Mouse (Mus musculus) neural tube, embryonic 14.5 days (tissue): ENCODE measurements around the gene Actr6. TPM values are rescaled to one million over a fixed set of nuclear protein-coding genes. Genes with fewer than 3 reads are reported as not detected.

ENCODE experiments used
- ATAC-seq: fragments of 200-750 bp; cut with Nextera tagmentation; 2 replicates; pipeline ENCODE4 v1.8.0; 2017; ENCODE audit warnings: low read depth, mild to moderate bottlenecking, moderate TSS enrichment, moderate library complexity
- H3K27ac ChIP-seq: fragments of 300-500 bp; sonication (generic); 2 replicates; pipeline ENCODE4 v1.5.1; 2014; ENCODE audit warnings: low read depth, mild to moderate bottlenecking, control low read depth, low read length, moderate library complexity, mixed read lengths
- H3K27me3 ChIP-seq: fragments of 300-500 bp; sonication (generic); 2 replicates; pipeline ENCODE4 v1.6.1; 2014; ENCODE audit warnings: low read length; ENCODE audit not compliant: control insufficient read depth, insufficient read depth
- H3K36me3 ChIP-seq: fragments of 300-500 bp; sonication (generic); 2 replicates; pipeline ENCODE4 v1.6.1; 2014; ENCODE audit warnings: low read length, mixed read lengths; ENCODE audit not compliant: control insufficient read depth, insufficient read depth
- H3K4me1 ChIP-seq: fragments of 300-500 bp; sonication (generic); 2 replicates; pipeline ENCODE4 v1.6.1; 2014; ENCODE audit warnings: low read length; ENCODE audit not compliant: control insufficient read depth, insufficient read depth
- H3K4me2 ChIP-seq: fragments of 300-500 bp; sonication (generic); 2 replicates; pipeline ENCODE4 v1.6.1; 2014; ENCODE audit warnings: mild to moderate bottlenecking, low read depth, low read length, control low read depth
- H3K4me3 ChIP-seq: fragments of 300-500 bp; sonication (generic); 2 replicates; pipeline ENCODE4 v1.5.1; 2014; ENCODE audit warnings: low read depth, low read length, control low read depth, mixed read lengths
- H3K9ac ChIP-seq: fragments of 300-500 bp; sonication (generic); replicated peaks from 2 replicates; pipeline ENCODE4 v1.6.1; 2014; ENCODE audit warnings: low read depth, mild to moderate bottlenecking, control low read depth, low read length, mixed read lengths
- H3K9me3 ChIP-seq: fragments of 300-500 bp; sonication (generic); 2 replicates; pipeline ENCODE4 v1.6.1; 2016; ENCODE audit warnings: low read length; ENCODE audit not compliant: control insufficient read depth
- WGBS: fragments of 180-500 bp; shearing (Covaris S2); extraction: QIAGEN DNeasy Blood & Tissue Kit; methylation state at CpG from one replicate; pipeline ENCODE4 v1.1.7; 2014; 5-methylcytosine and 5-hydroxymethylcytosine counted together
- polyA plus RNA-seq: library from polyadenylated mRNA; unstranded; fragments of >200 nt; fragmentation: Nextera tagmentation; extraction: Ambion mirVana; gene quantifications from 2 replicates; pipeline ENCODE4 v1.2.1, GENCODE M21; 2014

The Actr6 gene
- polyA plus RNA-seq, 1 experiment from 2014 or later, result 62.3 TPM

DNA sequence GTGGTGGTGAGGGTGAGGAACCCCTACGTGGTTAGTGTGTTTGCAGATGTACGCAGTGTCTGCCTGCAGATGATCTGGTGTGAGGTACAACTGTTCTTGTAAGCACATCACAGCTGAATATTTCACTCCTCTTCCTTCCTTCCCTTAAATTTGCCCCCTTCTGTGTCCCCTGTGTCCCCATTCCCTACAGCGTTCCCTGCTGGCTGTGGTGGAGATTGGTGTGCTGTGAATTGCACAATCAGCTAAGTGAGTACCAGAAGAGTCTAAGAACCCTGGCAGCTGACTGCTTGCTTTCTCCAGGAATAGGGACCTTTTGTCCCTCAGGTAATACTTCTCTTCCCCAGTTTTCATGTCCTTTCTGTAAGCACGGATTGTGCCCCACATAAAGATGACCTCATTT lies 23.1 kb upstream of the Actr6 start:
- no peak for ATAC-seq
- Histone ChIP-seq H3K4me3 (no peak overlapping the region), H3K4me1 (no peaks in the 10 kb centered on the region), H3K9me3 (no peaks in the 10 kb centered on the region), H3K27me3 (no peaks in the 10 kb centered on the region), H3K4me2 (no peak overlapping the region), H3K36me3 (no peaks in the 10 kb centered on the region), H3K9ac (no peak overlapping the region), H3K27ac (no peak overlapping the region)
- WGBS, result 92% methylated on average over 4 of the region's 4 CpGs

DNA sequence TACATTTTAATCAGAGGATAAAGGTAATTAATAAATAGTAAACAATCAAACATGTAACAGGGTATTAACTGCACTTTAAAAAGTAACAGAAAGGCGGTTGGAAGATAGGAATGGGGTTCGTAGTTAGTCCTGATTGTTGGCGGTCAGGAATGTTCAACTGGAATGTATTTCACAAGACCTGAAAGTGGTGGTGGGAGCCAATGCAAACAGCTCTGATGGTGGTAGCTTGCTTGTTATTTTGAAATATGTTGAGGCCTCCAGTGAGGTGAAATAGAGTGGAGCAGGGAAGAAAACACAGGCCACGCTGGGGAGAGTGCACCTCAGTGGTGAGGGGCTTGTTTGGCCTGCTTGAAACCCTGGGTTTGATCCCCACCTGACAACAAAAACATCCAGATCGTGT lies 19.0 kb upstream of the Actr6 start:
- no peak overlapping the region for H3K9ac ChIP-seq
- H3K27me3 ChIP-seq, result no peaks in the 10 kb centered on the region
- H3K36me3 ChIP-seq, result no peaks in the 10 kb centered on the region
- WGBS, result 89% methylated on average over 5 of the region's 5 CpGs
- no peak overlapping the region for H3K4me3 ChIP-seq
- no peak overlapping the region for H3K4me2 ChIP-seq
- H3K4me1 ChIP-seq, result peaks cover 5% of the 10 kb centered on the region
- ATAC-seq, result no peak
- no peaks in the 10 kb centered on the region for H3K9me3 ChIP-seq
- H3K27ac ChIP-seq, result no peak overlapping the region

- WGBS, result 95% methylated on average over 2 of the region's 2 CpGs
- peaks cover 5% of the 10 kb centered on the region for H3K4me1 ChIP-seq
- no peak overlapping the region for H3K4me2 ChIP-seq
- no peaks in the 10 kb centered on the region for H3K27me3 ChIP-seq
- no peaks in the 10 kb centered on the region for H3K9me3 ChIP-seq
- no peak for ATAC-seq
- H3K9ac ChIP-seq, result no peak overlapping the region
- H3K4me3 ChIP-seq, result no peak overlapping the region
- no peak overlapping the region for H3K27ac ChIP-seq
- H3K36me3 ChIP-seq, result no peaks in the 10 kb centered on the region
These were observed 16.5 kb upstream of the Actr6 start for GRCm38 (mm10) chr10:89748619-89749018.

DNA sequence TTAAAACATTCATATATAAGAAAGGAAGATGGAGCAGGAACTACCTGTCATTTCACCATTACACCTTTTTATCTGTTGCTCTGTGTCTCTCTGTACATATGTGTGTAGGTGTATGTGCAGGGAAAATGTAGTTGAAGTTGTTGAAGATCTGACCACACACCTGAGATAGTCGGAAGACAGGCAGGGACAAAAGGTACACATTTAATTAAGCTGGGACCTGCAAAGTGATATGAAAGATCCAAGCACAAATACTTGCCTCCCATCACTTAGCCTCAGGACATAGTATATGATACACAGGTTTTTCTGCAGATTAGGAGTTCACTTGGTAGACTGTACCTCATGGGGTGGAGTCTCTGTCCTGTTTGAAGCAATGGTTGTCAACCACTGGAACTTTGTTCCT lies 15.8 kb upstream of the Actr6 start:
- Histone ChIP-seq H3K27ac (no peak overlapping the region), H3K4me1 (peaks cover 5% of the 10 kb centered on the region), H3K9ac (no peak overlapping the region), H3K27me3 (no peaks in the 10 kb centered on the region), H3K36me3 (no peaks in the 10 kb centered on the region), H3K4me3 (no peak overlapping the region), H3K4me2 (no peak overlapping the region), H3K9me3 (no peaks in the 10 kb centered on the region)
- 97% methylated on average over 1 of the region's 1 CpGs for WGBS
- no peak for ATAC-seq

GRCm38 (mm10) chr10:89747221-89747905 lies 15.3 kb upstream of the Actr6 start:
- peaks cover 5% of the 10 kb centered on the region for H3K4me1 ChIP-seq
- no peak overlapping the region for H3K4me2 ChIP-seq
- no peaks in the 10 kb centered on the region for H3K9me3 ChIP-seq
- 96% methylated on average over 8 of the region's 8 CpGs for WGBS
- ATAC-seq, result no peak
- no peaks in the 10 kb centered on the region for H3K27me3 ChIP-seq
- H3K27ac ChIP-seq, result no peak overlapping the region
- H3K9ac ChIP-seq, result 0 out of 2 replicates have a peak overlapping the region, but pooled peaks have one; percentile 4
- no peaks in the 10 kb centered on the region for H3K36me3 ChIP-seq
- H3K4me3 ChIP-seq, result no peak overlapping the region

- H3K4me1 ChIP-seq, result peaks cover 5% of the 10 kb centered on the region
- no peaks in the 10 kb centered on the region for H3K9me3 ChIP-seq
- no peaks in the 10 kb centered on the region for H3K27me3 ChIP-seq
- H3K4me2 ChIP-seq, result no peak overlapping the region
- H3K4me3 ChIP-seq, result no peak overlapping the region
- WGBS, result 69% methylated on average over 3 of the region's 3 CpGs
- ATAC-seq, result no peak
- no peak overlapping the region for H3K27ac ChIP-seq
- no peak overlapping the region for H3K9ac ChIP-seq
- no peaks in the 10 kb centered on the region for H3K36me3 ChIP-seq
These were observed 14.5 kb upstream of the Actr6 start for GRCm38 (mm10) chr10:89746581-89746980.

DNA sequence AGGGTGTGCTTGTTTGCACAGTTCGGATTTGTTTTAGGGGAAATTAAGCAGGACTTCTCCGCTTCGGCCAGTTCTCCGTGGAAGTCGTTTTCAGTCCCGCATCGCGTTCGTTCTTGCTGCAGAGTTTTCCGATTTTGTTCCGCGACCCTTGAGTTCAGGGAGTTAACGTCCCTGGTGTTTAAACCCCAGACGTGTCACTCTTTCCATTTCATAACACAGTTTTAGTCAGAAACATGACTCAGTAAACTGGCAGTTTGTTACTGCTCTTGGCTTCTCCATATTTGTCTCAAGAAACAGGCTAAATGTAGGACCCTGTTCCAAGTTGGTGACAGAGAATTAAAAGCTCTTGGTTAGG lies 13.5 kb upstream of the Actr6 start:
- Histone ChIP-seq H3K4me1 (peaks cover 5% of the 10 kb centered on the region), H3K9me3 (no peaks in the 10 kb centered on the region), H3K9ac (peak overlapping the region; percentile 93), H3K27me3 (no peaks in the 10 kb centered on the region), H3K27ac (peak overlapping the region; percentile 95; the same call in 1 of the 2 replicates), H3K36me3 (no peaks in the 10 kb centered on the region), H3K4me3 (peak overlapping the region; percentile 98), H3K4me2 (peak overlapping the region; percentile 60)
- ATAC-seq, result no peak
- WGBS, result under 1% methylated on average over 14 of the region's 14 CpGs

DNA sequence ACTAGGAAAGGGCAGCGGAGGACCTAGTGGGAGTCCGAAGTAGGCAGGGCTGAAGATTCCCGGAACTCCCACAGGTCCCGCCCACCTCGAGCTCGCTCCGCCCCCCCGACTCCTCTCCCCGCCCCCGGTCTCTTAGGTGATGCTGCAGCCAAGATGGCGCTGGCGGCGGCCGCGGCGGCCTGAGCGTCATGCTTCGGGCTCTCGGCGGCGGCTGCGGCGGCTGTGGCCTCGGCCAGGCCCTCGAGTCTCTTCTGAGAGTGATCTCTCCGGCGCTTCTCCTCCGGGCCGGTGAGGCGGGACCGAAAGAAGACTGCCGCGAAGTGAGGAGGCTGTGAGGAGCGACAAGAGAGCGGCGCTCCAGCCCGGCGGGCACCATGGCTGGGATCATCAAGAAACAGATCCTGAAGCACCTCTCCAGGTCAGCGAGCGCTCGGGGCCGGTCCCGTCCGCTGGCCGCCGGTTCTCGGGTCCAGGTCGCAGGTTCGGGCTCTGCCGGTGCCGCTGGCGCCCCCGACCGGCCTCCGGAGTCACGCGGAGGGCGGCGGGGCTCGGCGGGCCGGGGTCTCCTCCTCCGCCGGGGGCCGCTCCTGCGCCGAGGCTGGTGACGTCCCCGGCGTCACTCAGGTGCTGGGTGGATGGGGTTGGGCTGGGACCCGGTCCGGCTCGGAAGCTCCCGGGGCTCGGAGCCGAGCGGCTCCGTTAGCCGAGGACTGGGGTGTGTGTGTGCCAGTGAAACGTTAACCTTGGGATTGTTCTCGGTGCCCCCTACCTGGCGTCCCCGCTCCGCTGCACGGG lies 13.0 kb upstream of the Actr6 start, which contains the start of gene Uhrf1bp1l:
Uhrf1bp1l (plus strand) TSS at position 121 of the 795 bp plus-strand sequence.
- Histone ChIP-seq H3K27ac (peak within 1 kb of the TSS; percentile 95), H3K4me2 (peak within 1 kb of the TSS; percentile 60), H3K36me3 (no peaks in the 10 kb centered on the region), H3K9ac (peak within 1 kb of the TSS; percentile 93), H3K4me1 (peaks cover 5% of the 10 kb centered on the region), H3K4me3 (peak within 1 kb of the TSS; percentile 98), H3K27me3 (no peaks in the 10 kb centered on the region), H3K9me3 (no peaks in the 10 kb centered on the region)
- peak; percentile 97 for ATAC-seq
- under 1% methylated on average over 79 of the region's 85 CpGs for WGBS

- no peak for ATAC-seq
- Histone ChIP-seq H3K27ac (no peak overlapping the region), H3K9ac (no peak overlapping the region)
These were observed 12.2 kb upstream of the Actr6 start for GRCm38 (mm10) chr10:89744341-89744740.

More at GRCm38 (mm10) chr10:89744341-89744740, 12.2 kb upstream of the Actr6 start:
- Histone ChIP-seq H3K4me2 (peak overlapping the region; percentile 60), H3K4me1 (peaks cover 5% of the 10 kb centered on the region), H3K36me3 (no peaks in the 10 kb centered on the region), H3K9me3 (no peaks in the 10 kb centered on the region), H3K27me3 (no peaks in the 10 kb centered on the region), H3K4me3 (peak overlapping the region; percentile 98)
- 34% methylated on average over 3 of the region's 3 CpGs for WGBS
